Mouse (Mus musculus) spleen, postnatal 10 days (tissue): ENCODE measurements around the gene Igf1r.

Experiments used
- DNase-seq, 2 experiments: peaks; one replicate each; pipeline ENCODE4 v3.0.0; 2021 to 2022; ENCODE audit warnings: low spot score in 2 of 2

Igf1r gene

DNA sequence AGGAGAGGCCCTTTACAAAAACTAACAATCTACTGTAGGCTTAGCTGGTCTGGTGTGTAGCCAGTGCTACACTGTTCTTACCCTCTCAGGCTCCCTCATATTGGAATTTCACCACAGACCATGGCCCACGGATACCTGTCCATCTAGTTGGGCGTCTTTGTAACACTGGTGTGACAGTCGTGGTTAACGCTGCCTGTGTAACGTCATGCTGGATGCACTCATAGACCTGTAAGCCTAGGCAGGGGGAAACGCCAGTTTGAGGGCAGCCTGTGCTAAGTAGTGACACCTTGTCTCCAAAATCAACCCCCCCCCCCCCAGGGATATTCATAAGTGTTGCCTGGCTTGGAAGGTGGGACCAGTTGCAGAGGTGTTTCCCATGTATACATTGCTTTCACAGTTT, 4.7 kb downstream of the Igf1r start:
- DNase-seq: no peak

DNA sequence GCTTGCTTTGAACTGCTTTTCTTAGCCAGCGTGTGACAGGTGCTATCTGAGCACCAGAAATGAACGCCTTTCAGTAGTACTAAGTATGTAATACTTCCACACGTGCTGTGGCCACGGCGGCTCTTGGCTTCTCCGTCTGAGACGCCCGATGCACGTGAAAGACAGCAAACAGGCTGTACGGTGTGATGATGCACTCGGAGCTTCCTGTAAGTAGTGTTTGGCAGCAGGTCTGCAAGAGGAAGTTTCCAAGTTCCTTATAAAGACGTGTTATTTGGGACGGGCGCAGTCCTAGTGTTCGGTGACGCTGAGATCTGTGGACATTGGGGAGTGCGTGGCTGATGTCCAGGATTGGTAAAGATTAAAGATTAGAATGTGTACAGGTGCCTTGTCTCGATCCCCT, 5.4 kb downstream of the Igf1r start:
- DNase-seq: peak in 1 of 2 experiments; percentile 35

GRCm38 (mm10) chr7:67960701-67961100, 8.1 kb downstream of the Igf1r start:
- DNase-seq: no peak

GRCm38 (mm10) chr7:67961567-67962267, 9.1 kb downstream of the Igf1r start:
- DNase-seq: peak; percentile 74 to 89

GRCm38 (mm10) chr7:67963691-67964090, 11.1 kb downstream of the Igf1r start:
- DNase-seq: no peak

DNA sequence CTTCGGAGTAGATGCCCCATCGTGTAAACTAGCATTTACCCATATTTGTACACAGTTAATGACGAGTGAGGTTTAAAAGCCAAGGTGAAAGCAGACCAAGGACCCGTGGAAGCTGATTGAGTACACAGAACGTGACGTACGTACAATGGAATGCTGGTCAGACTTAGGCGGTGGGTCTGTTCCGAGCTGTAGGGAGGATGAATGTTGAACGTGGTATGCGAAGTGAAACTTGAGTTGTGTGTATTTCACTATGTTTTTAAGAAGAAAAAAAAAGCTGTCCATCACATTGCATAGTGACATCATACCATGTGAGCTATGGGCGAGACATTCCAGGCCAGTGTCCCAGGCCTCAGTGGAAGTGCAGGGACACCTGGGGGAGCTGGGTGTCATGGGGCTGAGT, 15.8 kb downstream of the Igf1r start:
- no peak for DNase-seq

DNA sequence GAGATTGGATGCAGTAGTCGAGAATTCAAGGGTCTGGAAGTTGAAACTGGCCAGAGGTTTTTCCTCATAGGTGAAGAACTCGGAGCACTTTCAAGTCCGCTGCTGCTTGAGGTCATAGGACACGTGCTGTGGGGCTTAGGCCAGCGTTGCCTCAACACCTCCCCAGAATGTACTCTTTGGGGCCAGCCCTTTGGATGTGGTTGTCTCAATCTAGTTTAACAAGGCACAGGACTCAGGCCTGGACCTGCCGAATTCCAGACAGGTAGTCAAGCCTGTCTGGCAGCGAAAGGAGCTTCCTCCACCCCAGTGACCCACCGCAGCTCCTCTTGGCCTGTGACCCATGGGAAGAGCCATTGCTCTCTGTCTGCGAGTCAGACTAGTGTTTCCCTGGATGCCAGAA, 16.4 kb downstream of the Igf1r start:
- DNase-seq: no peak

DNA sequence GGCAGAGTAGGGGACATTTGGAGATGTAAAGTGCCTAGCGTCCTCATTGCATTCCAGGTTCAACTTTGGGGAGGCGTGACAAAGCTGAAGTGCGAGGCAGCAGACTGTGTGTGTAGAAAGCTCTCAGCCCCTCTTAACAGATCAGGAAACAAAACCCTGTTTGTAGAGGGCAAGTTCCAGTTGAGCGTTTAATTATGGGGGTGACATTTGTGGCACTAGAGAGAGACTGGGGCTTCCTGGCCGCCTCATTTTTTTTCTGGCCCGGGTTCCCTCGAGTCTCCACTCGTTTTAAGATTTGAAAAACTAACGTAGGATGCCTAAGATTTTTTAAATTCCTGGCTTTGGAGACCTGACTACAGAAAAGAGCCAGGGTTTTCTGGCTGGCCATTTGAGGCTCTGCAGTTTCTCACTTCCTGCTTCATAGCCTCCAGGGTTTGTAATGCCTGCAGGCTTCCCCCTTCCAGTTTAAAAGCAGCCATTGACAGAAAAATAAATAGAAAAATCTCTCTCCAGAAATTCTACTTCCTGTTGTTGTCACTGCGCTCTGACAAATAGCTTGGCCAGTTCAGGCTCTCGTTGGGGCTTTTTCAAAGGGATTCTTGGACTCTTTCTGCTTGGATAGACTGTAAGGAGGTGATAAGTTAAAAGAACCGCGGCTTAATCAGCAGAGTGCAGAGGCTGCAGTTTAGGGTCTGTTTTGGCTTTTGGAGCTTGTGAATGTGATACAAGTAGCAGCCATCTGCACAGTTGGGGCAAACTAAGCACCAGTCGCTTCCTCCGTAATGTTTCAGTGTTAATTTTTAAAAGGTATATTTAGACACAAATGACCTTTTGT, 20.8 kb downstream of the Igf1r start:
- DNase-seq: peak in 1 of 2 experiments; percentile 50

DNA sequence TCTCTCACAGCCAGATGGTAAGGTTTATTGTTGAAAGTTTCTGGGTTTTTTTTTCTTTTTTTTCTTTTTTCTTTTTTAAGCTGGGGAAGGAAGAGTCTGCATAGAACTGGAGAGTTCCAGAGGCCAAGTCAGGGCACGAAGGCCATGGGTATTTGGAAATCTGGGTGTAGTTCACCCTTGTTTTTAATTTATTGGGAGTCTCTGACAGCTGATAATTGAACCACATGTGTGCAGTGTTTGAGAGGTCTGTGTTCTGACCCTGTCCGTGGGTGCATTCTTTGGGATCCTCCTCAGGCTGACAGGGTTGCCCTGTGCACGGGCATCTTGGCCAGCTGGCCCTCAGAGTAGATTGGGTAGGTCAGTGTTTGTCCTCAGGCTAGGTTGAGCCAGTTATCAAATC, 29.3 kb downstream of the Igf1r start:
- no peak for DNase-seq

DNA sequence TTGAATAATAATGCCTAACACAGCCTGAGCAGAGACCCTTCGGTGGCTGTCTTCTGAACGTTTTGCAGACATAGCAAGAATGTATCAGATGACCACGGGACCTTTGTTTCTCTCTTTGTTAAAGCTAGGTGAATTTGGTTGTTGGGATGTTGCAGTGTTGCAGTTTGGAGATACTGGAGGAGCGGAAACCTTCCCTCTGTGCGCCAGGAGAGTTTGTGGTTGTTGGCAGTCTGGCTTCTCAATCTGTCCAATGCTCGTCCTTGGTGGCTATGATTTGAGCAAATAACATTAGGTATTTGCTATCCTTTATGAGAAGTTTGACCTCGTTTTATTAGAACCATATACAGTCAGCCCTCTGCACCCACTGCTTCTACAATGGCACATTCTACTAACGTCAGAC, 30.2 kb downstream of the Igf1r start:
- no peak for DNase-seq

DNA sequence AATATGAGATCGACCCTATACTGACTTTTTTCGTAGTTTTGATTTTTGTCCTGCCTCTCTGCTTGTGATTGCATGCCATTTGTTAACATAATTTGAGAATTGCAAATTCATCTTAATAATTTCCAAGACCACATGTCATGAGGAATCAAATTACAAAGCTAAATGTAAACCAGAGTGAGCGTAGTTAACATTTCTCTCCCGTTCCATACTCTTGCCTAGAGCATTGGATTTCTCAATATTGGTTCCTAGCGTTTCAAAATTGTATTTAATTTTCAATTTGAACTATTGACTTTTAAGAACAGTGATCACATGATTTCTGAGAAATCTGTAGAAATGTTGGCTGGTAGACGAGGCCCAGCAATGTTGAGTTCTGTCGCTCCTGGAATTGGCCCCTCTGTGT, 30.8 kb downstream of the Igf1r start:
- no peak for DNase-seq

DNA sequence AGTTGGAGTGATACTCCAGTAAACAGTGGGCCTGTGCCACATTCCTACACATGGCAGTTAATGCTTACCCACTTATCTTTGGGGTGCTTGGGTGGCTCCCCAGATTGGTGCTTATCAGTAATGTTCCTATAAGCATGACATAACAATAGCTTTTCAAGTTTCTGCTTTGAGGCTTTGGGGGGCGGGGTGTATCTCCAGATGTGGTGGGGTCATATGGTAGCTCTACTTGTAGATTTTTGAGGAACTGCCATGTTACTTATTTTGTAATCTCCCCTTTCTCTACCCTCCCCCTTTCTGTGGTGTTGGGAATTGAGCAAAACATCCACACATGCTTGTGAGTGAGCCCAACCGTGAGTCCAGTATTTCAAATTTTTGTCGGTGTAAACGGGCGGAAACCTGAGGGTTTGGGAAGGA, 32.4 kb downstream of the Igf1r start:
- DNase-seq: peak in 1 of 2 experiments; percentile 32

DNA sequence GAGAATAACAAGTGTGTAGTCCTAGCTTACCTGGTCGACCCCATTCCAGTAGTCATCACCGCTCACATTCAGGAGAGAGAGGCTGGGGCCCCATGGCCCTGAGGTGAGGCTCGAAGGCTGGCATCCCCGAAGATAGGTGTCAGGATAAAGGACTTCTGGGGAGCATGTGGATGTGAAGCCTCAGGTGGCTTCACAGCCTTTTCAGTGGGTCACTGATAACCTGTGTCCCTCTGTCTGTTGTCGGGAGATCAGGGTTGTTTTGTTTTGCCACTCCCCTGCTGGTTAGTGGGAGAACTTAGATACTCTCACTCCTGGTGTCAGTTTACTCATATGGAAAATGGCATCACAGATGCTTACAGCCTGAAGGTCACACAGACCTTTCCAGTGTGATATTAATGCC, 32.9 kb downstream of the Igf1r start:
- DNase-seq: no peak

DNA sequence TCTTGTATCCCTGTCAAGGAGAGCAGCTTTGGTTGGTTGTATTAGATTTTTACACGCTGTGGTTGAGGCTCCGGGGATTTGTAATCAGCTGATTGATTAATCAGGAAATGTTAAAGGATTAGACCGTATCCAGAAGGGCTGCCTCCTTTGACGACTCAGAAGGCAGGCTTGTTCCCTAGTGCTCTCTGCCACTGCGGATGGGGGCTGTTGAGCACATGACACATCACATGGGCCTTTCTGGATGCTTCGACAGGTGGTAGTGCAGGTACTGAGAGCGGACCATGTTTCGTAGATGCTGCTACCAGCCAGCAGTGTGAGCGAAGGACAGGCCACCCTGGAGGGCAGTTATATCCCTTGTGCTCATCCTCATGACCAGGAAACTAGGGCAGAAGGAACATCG, 33.6 kb downstream of the Igf1r start:
- DNase-seq: no peak

- DNase-seq: no peak
These were observed 34.2 kb downstream of the Igf1r start for GRCm38 (mm10) chr7:67986816-67987215.

DNA sequence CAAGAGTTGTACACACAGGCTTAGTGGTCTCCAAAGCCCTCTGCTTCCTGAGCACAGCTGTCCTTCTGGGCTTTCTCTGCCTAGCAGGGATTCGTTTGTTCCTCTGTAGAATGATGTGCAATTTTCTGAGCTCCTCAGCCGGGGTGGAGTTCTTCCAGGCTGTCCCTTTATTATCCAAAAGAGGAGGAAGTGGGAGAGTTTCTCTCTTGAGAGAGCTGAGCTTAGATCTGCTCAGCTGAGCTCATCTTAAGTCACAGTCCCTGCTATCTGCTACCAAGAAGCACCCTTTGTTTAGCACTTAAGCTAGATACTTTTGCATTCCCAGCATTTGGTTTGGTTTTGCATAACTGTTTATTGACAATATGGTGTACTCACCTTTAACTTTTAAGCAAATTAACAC, 36.7 kb downstream of the Igf1r start:
- DNase-seq: no peak

- no peak for DNase-seq
These were observed 41.0 kb downstream of the Igf1r start for GRCm38 (mm10) chr7:67993614-67994013.

DNA sequence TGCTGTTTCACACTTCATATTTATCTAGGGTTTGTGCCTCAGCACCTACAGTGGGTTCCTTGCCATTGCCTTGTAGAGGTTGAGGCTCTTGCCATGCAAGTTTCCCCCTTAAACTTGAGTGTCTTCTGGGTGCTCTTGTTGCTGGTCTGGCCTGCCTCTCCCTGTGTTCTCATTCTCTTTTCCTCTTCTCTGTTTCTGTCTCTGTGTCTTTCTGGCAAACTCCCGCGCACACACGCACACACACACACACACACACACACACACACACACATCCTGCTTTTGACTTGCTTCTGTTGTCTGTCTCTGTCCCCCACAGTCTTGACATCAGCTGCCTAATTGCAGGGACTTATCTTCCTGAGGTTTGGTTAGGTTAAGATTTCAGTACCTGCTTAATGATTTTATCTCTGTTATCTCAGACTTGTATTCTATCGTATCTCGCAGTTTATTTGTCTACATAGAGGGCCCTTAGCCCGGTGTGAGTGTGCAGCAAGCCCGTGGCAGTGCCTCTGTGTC, 41.8 kb downstream of the Igf1r start:
- DNase-seq: no peak

- no peak for DNase-seq
These were observed 42.6 kb downstream of the Igf1r start for GRCm38 (mm10) chr7:67995276-67995675.

DNA sequence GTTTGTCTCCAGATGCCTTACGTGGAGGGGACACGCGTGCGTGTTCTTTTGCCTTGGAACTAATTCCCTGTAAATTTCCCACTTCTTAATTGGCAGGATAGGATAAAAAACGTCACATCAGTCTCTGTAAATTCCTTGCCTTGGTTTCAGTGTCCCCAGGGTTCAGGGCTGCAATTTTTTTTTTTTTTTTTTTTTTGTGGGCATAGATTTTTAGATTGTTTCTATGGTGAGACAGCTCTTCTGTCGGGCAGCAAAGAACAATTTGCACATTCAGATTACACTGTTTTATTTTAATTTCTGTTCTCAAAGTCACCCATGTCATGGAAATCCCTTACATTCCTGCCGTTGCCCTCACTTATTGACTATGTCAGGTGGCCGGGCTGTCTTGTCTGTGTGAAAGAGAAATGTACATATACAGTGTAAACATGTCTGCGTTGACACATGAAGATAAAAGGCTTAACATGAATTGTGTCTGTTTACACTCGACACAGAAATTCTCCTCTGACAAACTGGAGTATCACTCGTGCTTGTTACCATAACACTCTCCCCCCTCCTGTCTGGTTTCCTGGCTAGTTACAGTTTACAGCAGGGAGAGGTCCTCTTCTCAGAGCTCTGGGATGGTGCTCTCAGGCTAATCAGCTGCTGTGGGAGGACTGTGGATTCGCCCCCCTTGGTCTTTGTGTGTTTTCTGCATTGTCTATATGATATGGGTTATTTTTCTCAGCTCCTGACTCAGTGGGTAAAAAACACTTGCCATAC, 43.8 kb downstream of the Igf1r start:
- DNase-seq: no peak

DNA sequence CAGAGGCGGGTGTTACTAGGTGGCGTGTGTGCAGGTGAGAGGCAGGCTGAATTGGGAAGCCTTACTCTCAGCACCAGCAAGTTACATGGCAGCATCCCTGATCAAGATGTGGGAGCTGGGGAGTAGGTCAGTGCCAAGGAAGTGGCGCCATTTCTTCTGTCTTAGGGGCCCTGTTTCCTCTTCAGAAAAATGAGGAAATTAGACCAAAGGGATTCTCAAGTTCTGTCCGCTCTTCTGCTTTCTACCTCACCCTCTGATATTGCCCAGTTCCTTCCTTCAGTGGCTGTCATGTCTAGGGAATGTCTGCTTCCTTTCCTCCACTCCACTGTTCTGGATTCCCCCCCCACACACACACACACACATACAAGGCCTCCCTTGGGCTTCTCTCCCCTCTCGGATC, 48.6 kb downstream of the Igf1r start:
- DNase-seq: no peak

DNA sequence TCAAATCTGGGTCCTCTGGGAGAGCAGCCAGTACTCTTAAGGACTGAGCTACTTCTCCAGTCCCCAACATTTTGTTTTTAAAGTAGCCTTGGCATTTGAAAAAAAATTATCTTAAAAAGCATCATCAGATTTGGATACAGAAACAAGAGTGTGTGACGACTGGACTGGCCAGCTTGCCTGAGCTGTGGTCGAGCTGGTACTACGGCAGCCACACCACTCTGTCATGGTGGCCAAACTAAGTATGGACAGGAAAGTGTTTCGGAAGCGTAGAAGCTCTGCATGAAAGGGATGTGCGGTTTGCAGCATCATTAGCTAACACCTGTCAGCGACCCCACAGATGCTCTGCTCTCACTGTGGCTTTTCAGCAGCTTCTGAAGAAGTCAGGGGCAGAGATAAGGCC, 53.4 kb downstream of the Igf1r start:
- no peak for DNase-seq
